Mouse (Mus musculus) ES-E14 (cell line): Measurements from ENCODE around the gene Cyth4. TPM values are rescaled to one million over a fixed set of nuclear protein-coding genes. Genes with fewer than 3 reads are reported as not detected.

ENCODE experiments used
- DNase-seq: peaks from one replicate; pipeline ENCODE4 v3.0.0-alpha.2; 2013; ENCODE audit warnings: low read depth, low spot score
- H3K27ac ChIP-seq: 2 replicates; pipeline ENCODE4 v1.5.1; 2012; ENCODE audit warnings: low read depth, mild to moderate bottlenecking, low read length, moderate library complexity, mixed read lengths; ENCODE audit not compliant: poor library complexity, insufficient read depth, severe bottlenecking
- H3K36me3 ChIP-seq: 2 replicates; pipeline ENCODE4 v1.6.1; 2012; ENCODE audit warnings: mild to moderate bottlenecking, low read length, moderate library complexity, mixed read lengths; ENCODE audit not compliant: control insufficient read depth, poor library complexity, insufficient read depth, severe bottlenecking
- H3K4me1 ChIP-seq, 2 experiments: fragments of 150-350 bp in 1 of 2; sonication (generic) in 1 of 2; 2 replicates each; pipeline ENCODE4 v1.6.1; 2012; ENCODE audit warnings: low read length in 2 of 2, mild to moderate bottlenecking in 1 of 2, mixed read lengths in 1 of 2; ENCODE audit not compliant: control insufficient read depth in 2 of 2, insufficient read depth in 2 of 2, poor library complexity in 1 of 2
- H3K4me3 ChIP-seq, 2 experiments: fragments of 150-350 bp in 1 of 2; sonication (generic) in 1 of 2; 2 replicates each; pipeline ENCODE4 v1.5.1; 2012; ENCODE audit warnings: low read length in 2 of 2, low read depth in 1 of 2, mild to moderate bottlenecking in 1 of 2, mixed read lengths in 1 of 2; ENCODE audit not compliant: insufficient read depth in 1 of 2, poor library complexity in 1 of 2, severe bottlenecking in 1 of 2
- H3K9ac ChIP-seq: 2 replicates; pipeline ENCODE4 v1.6.1; 2012; ENCODE audit warnings: low read depth, mild to moderate bottlenecking, low read length, mixed read lengths; ENCODE audit not compliant: poor library complexity, insufficient read depth, severe bottlenecking
- H3K9me3 ChIP-seq: fragments of 150-350 bp; sonication (generic); 2 replicates; pipeline ENCODE4 v1.6.1; 2012; ENCODE audit warnings: low read depth, mild to moderate bottlenecking, low read length; ENCODE audit not compliant: control insufficient read depth, insufficient read depth
- CHD2 ChIP-seq: IDR thresholded peaks from 2 replicates; pipeline ENCODE4 v1.6.1; 2014; ENCODE audit warnings: mild to moderate bottlenecking, low read depth, low read length, inconsistent platforms
- HCFC1 ChIP-seq: IDR thresholded peaks from 2 replicates; pipeline ENCODE4 v1.6.1; 2012; ENCODE audit warnings: low read length, inconsistent platforms, borderline replicate concordance; ENCODE audit not compliant: insufficient read depth
- MAFK ChIP-seq: IDR thresholded peaks from 2 replicates; pipeline ENCODE4 v1.6.1; 2014; ENCODE audit warnings: mild to moderate bottlenecking, low read depth, low read length, inconsistent platforms; ENCODE audit not compliant: insufficient read depth
- ZC3H11A ChIP-seq: IDR thresholded peaks from 2 replicates; pipeline ENCODE4 v1.6.1; 2012; ENCODE audit warnings: low read depth, mild to moderate bottlenecking, inconsistent platforms, low read length, borderline replicate concordance
- ZNF384 ChIP-seq: IDR thresholded peaks from 2 replicates; pipeline ENCODE4 v1.6.1; 2012; ENCODE audit warnings: low read depth, low read length, inconsistent platforms
- in situ Hi-C, 2 experiments: fragments of 600-800 bp; cut with MboI; formaldehyde crosslinking; loops; one replicate each; pipeline ENCODE4 v1.15.1; 2025; ENCODE audit warnings: low sequenced_read_pairs in 2 of 2, inconsistent platforms in 1 of 2; ENCODE audit not compliant: unreplicated experiment in 2 of 2
- total RNA-seq: library from RNA; depleted of rRNA; stranded (reverse); fragments of 300-350 nt; gene quantifications from 2 replicates; pipeline ENCODE4 v1.2.3, GENCODE M21; 2012

The Cyth4 gene
- total RNA-seq, 1 experiment, result 2.3 TPM

GRCm38 (mm10) chr15:78597729-78598128 is 882 bp downstream of the Cyth4 start:
- no peaks in the 10 kb centered on the region for H3K36me3 ChIP-seq
- in situ Hi-C loops, result no loop called here

GRCm38 (mm10) chr15:78599124-78599523 is 2.3 kb downstream of the Cyth4 start:
- TF ChIP-seq ZC3H11A (no peak), HCFC1 (no peak), CHD2 (no peak), MAFK (no peak), ZNF384 (no peak)
- in situ Hi-C loops, result no loop called here
- H3K4me3 ChIP-seq, result no peak overlapping the region
- H3K36me3 ChIP-seq, result no peaks in the 10 kb centered on the region
- peaks cover 0 to 4% of the 10 kb centered on the region in 2 experiments; a peak in 1 of 4 replicates for H3K4me1 ChIP-seq
- no peak overlapping the region for H3K27ac ChIP-seq
- H3K9ac ChIP-seq, result no peak overlapping the region; the same call in 1 of the 2 replicates
- H3K9me3 ChIP-seq, result no peaks in the 10 kb centered on the region
- no peak for DNase-seq

More at GRCm38 (mm10) chr15:78597729-78598128, 882 bp downstream of the Cyth4 start:
- DNase-seq, result no peak
- Histone ChIP-seq H3K9me3 (no peaks in the 10 kb centered on the region), H3K4me1 (peaks cover 0 to 4% of the 10 kb centered on the region in 2 experiments; a peak in 1 of 4 replicates), H3K9ac (no peak overlapping the region), H3K4me3 (no peak overlapping the region), H3K27ac (no peak overlapping the region)
- no peak for TF ChIP-seq MAFK
- no peak for TF ChIP-seq CHD2
- TF ChIP-seq ZC3H11A, result no peak
- TF ChIP-seq ZNF384, result no peak
- TF ChIP-seq HCFC1, result no peak

- no peaks in the 10 kb centered on the region for H3K9me3 ChIP-seq
- H3K4me3 ChIP-seq, result no peak overlapping the region
- H3K36me3 ChIP-seq, result no peaks in the 10 kb centered on the region
- TF ChIP-seq MAFK (no peak), ZNF384 (no peak), CHD2 (no peak), HCFC1 (no peak), ZC3H11A (no peak)
- H3K27ac ChIP-seq, result no peak overlapping the region
- no peak overlapping the region for H3K9ac ChIP-seq
- in situ Hi-C loops, result no loop called here
- no peak for DNase-seq
- H3K4me1 ChIP-seq, result peaks cover 0 to 4% of the 10 kb centered on the region in 2 experiments; a peak in 1 of 4 replicates
Observed at GRCm38 (mm10) chr15:78599529-78600193, 2.8 kb downstream of the Cyth4 start.

GRCm38 (mm10) chr15:78601180-78601579 is 4.3 kb downstream of the Cyth4 start:
- no peak for TF ChIP-seq CHD2
- no peak for TF ChIP-seq ZC3H11A
- no peak for TF ChIP-seq HCFC1
- no peak for TF ChIP-seq MAFK
- TF ChIP-seq ZNF384, result no peak
- peaks cover 0 to 4% of the 10 kb centered on the region in 2 experiments; a peak in 1 of 4 replicates for H3K4me1 ChIP-seq
- in situ Hi-C loops, result no loop called here
- H3K4me3 ChIP-seq, result no peak overlapping the region
- no peaks in the 10 kb centered on the region for H3K9me3 ChIP-seq
- no peak overlapping the region for H3K9ac ChIP-seq
- H3K27ac ChIP-seq, result no peak overlapping the region
- DNase-seq, result no peak
- H3K36me3 ChIP-seq, result no peaks in the 10 kb centered on the region

GRCm38 (mm10) chr15:78604255-78604654 is 7.4 kb downstream of the Cyth4 start:
- no peaks in the 10 kb centered on the region for H3K36me3 ChIP-seq
- in situ Hi-C loops, result no loop called here
- no peaks in the 10 kb centered on the region for H3K4me1 ChIP-seq
- H3K9ac ChIP-seq, result no peak overlapping the region
- DNase-seq, result no peak
- no peak for TF ChIP-seq CHD2
- TF ChIP-seq MAFK, result no peak
- TF ChIP-seq ZNF384, result no peak
- TF ChIP-seq ZC3H11A, result no peak
- no peak for TF ChIP-seq HCFC1
- H3K27ac ChIP-seq, result no peak overlapping the region
- H3K4me3 ChIP-seq, result no peak overlapping the region
- no peaks in the 10 kb centered on the region for H3K9me3 ChIP-seq
